In the genomic region with DNA sequence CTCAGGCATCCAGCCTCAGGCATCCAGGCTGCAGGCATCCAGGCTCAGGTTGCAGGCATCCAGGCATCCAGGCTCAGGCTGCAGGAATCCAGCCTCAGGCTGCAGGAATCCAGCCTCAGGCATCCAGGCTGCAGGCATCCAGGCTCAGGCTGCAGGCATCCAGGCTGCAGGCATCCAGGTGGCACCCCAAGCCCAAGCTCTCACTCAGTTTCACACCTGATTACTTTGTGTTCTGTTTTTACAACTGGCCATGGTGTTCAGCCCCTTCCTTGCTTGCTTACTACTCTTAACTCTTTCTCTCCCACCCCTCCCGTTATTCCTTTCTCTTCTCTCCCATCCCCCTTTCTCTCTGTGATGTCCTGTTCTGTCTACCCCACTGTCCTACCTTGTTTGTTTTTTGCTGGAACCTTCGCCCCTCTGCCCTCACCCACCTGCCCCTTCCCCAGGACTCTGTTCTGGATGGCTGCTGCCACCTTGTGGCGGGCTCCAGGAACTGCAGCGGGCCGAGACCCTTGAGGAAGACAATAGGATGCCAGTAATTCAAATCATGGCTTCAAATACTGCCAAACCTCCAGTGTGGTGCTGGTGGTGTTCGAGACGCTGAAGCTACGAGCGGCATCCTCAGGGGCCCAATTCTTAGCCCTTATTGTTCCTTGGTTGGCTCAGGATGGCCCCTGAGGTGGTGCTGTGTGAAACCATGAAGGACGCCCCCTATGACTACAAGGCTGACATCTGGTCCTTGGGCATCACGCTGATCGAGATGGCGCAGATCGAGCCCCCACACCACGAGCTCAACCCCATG, we compare ENCODE assay signal across 8 mouse cellular contexts. TPM values are rescaled to one million over a fixed set of nuclear protein-coding genes. Genes with fewer than 3 reads are reported as not detected.
DNase-seq lines count a peak whose midpoint lies in the region; ATAC-seq lines count a peak whose summit lies in the region.

No protein-coding gene starts in this region.

- DNase-seq in left cerebral cortex, adult 18-20 months (ENCODE audit: low spot score in 2 of 2), result peak; percentile 59 to 80
- no peak for DNase-seq in left cerebral cortex, adult 11 months (ENCODE audit: low spot score)
- peak; percentile 89 to 92 for DNase-seq in cerebellum, postnatal 25 days
- DNase-seq in frontal cortex, postnatal 36 days (ENCODE audit: low spot score in 2 of 2), result peak; percentile 64 to 70
- peak; percentile 94 for DNase-seq in intestine, embryonic 14.5 days (ENCODE audit: low spot score)
- peak; percentile 75 to 90 for DNase-seq in spleen, postnatal 4 days (ENCODE audit: low spot score in 2 of 2)

- H3K27ac ChIP-seq in intestine, embryonic 14.5 days (ENCODE audit: low read depth), result no peak overlapping the region
- H3K27ac ChIP-seq in limb, embryonic 12.5 days, result peak overlapping the region; percentile 79
- peak overlapping the region; percentile 6; the same call in 1 of the 2 replicates for H3K27ac ChIP-seq in midbrain, embryonic 16.5 days (ENCODE audit: low read length)

- no peak overlapping the region for H3K9ac ChIP-seq in intestine, embryonic 14.5 days (ENCODE audit: low read length)
- peak overlapping the region; percentile 46; the same call in 1 of the 2 replicates for H3K9ac ChIP-seq in limb, embryonic 12.5 days (replicated peaks)
- no peak overlapping the region; the same call in 1 of the 2 replicates for H3K9ac ChIP-seq in midbrain, embryonic 16.5 days (ENCODE audit: low read depth, low read length)

- no peaks in the 10 kb centered on the region for H3K4me1 ChIP-seq in intestine, embryonic 14.5 days (replicated peaks; ENCODE audit: control insufficient read depth, insufficient read depth, low read length)
- peaks cover 16% of the 10 kb centered on the region for H3K4me1 ChIP-seq in limb, embryonic 12.5 days (replicated peaks)
- no peaks in the 10 kb centered on the region for H3K4me1 ChIP-seq in midbrain, embryonic 16.5 days (ENCODE audit: control insufficient read depth, insufficient read depth, low read length)

- no peak overlapping the region for H3K4me3 ChIP-seq in intestine, embryonic 14.5 days (ENCODE audit: low read depth, low read length)
- H3K4me3 ChIP-seq in limb, embryonic 12.5 days (replicated peaks), result no peak overlapping the region
- no peak overlapping the region for H3K4me3 ChIP-seq in midbrain, embryonic 16.5 days (ENCODE audit: low read depth, low read length)

- 35% methylated on average over 15 of the region's 15 CpGs for WGBS in intestine, embryonic 14.5 days
- WGBS in limb, embryonic 12.5 days, result 28% methylated on average over 15 of the region's 15 CpGs
- WGBS in midbrain, embryonic 16.5 days, result 29% methylated on average over 15 of the region's 15 CpGs

- H3K27me3 ChIP-seq in intestine, embryonic 14.5 days (replicated peaks; ENCODE audit: control insufficient read depth, insufficient read depth, low read length), result no peaks in the 10 kb centered on the region
- no peaks in the 10 kb centered on the region for H3K27me3 ChIP-seq in limb, embryonic 12.5 days
- no peaks in the 10 kb centered on the region for H3K27me3 ChIP-seq in midbrain, embryonic 16.5 days (ENCODE audit: control insufficient read depth, insufficient read depth, low read depth, low read length)

- H3K4me2 ChIP-seq in intestine, embryonic 14.5 days (ENCODE audit: low read length), result no peak overlapping the region
- H3K4me2 ChIP-seq in limb, embryonic 12.5 days, result no peak overlapping the region
- no peak overlapping the region for H3K4me2 ChIP-seq in midbrain, embryonic 16.5 days (ENCODE audit: low read length)

- no peaks in the 10 kb centered on the region for H3K9me3 ChIP-seq in intestine, embryonic 14.5 days (ENCODE audit: control insufficient read depth, low read length)
- H3K9me3 ChIP-seq in limb, embryonic 12.5 days, result no peaks in the 10 kb centered on the region
- no peaks in the 10 kb centered on the region for H3K9me3 ChIP-seq in midbrain, embryonic 16.5 days (replicated peaks; ENCODE audit: control insufficient read depth, low read length, poor library complexity, severe bottlenecking)

- H3K36me3 ChIP-seq in intestine, embryonic 14.5 days (ENCODE audit: control insufficient read depth, insufficient read depth, low read length), result no peaks in the 10 kb centered on the region
- H3K36me3 ChIP-seq in limb, embryonic 12.5 days, result no peaks in the 10 kb centered on the region
- no peaks in the 10 kb centered on the region for H3K36me3 ChIP-seq in midbrain, embryonic 16.5 days (ENCODE audit: control insufficient read depth, insufficient read depth, low read length)

- ATAC-seq in intestine, embryonic 14.5 days (replicated peaks; ENCODE audit: low FRiP score, low TSS enrichment, low read depth), result 0 out of 2 replicates have a peak, but pooled peaks have one; percentile 17
- ATAC-seq in limb, embryonic 12.5 days (ENCODE audit: insufficient number of reproducible peaks, insufficient read depth, low FRiP score, low TSS enrichment, low read depth), result peak; percentile 64
- ATAC-seq in midbrain, embryonic 16.5 days, result peak; percentile 68

RNA-seq across cellular contexts. Expression of a gene that starts 54.2 kb away (rescaled TPM):
- total RNA-seq in left cerebral cortex, adult 18-20 months (2021), result 100 to 1,000 TPM; 116 to 119 TPM
- polyA plus RNA-seq in intestine, embryonic 14.5 days (2014; fragmentation: Nextera tagmentation; extraction: Ambion mirVana), result 69.2 and 72.1 TPM in 2 replicates
- polyA plus RNA-seq in limb, embryonic 12.5 days (2016; fragmentation: Nextera tagmentation; extraction: Ambion mirVana), result 91.0 and 97.5 TPM in 2 replicates
- polyA plus RNA-seq in midbrain, embryonic 16.5 days (2015; fragmentation: Nextera tagmentation; extraction: Ambion mirVana), result 119 and 125 TPM in 2 replicates

RNA-seq across cellular contexts. Expression of a gene that starts 55.2 kb away (rescaled TPM):
- 1 to 10 TPM; 8.4 to 9.5 TPM for total RNA-seq in left cerebral cortex, adult 18-20 months (2021)
- 3.0 and 3.3 TPM in 2 replicates for polyA plus RNA-seq in intestine, embryonic 14.5 days (2014; fragmentation: Nextera tagmentation; extraction: Ambion mirVana)
- polyA plus RNA-seq in limb, embryonic 12.5 days (2016; fragmentation: Nextera tagmentation; extraction: Ambion mirVana), result 2.4 and 2.6 TPM in 2 replicates
- 1.2 and 1.7 TPM in 2 replicates for polyA plus RNA-seq in midbrain, embryonic 16.5 days (2015; fragmentation: Nextera tagmentation; extraction: Ambion mirVana)

RNA-seq across cellular contexts. Expression of a gene that starts 56.4 kb away (rescaled TPM):
- 1 to 10 TPM in 1 of 2 experiments, not detected in 1; 1.4 TPM for total RNA-seq in left cerebral cortex, adult 18-20 months (2021)
- 0.30 and 0.58 TPM in 2 replicates for polyA plus RNA-seq in intestine, embryonic 14.5 days (2014; fragmentation: Nextera tagmentation; extraction: Ambion mirVana)
- 0.36 and 0.59 TPM in 2 replicates for polyA plus RNA-seq in limb, embryonic 12.5 days (2016; fragmentation: Nextera tagmentation; extraction: Ambion mirVana)
- not detected in 2 replicates for polyA plus RNA-seq in midbrain, embryonic 16.5 days (2015; fragmentation: Nextera tagmentation; extraction: Ambion mirVana)

Comparison
In these comparisons a context has a peak if more than half of its experiments do, and no peak if none do; other contexts are left out.
1. ATAC-seq: peak in every context shown above with its lines; median percentile 68 in midbrain, embryonic 16.5 days; 64 in limb, embryonic 12.5 days; 17 in intestine, embryonic 14.5 days.